Mouse (Mus musculus): ENCODE data around the gene Dtx2.
"Not testable (repeated sequence)": the region's sequence is repeated elsewhere in the genome, so short reads cannot be mapped to it uniquely, and the experiment has no call there.

The Dtx2 gene

GRCm38 (mm10) chr5:136027612-136028311 lies 33.2 kb downstream of the Dtx2 start:
- no peak for DNase-seq (ENCODE audit: low spot score)

GRCm38 (mm10) chr5:136034868-136035267 lies 40.3 kb downstream of the Dtx2 start:
- DNase-seq (ENCODE audit: low spot score) = no peak

DNA sequence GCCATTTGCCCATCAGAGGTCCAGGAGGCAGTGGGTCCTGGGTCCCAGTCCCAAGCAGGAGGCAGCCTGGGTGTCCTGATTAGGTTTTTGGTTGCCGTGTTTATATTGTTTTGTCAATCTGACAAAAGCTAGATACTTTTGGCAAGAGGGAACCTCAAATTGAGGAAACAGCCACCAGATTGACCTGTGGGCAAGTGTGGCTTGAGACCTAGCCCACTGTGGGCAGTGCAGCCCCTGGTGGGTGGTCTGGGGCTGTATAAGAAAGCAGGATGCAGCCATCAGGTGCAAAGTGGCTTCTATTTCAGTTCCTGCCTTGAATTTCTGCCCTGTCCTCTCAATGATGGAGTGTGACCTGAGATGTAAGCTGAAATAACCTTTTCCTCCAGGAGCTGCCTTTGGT lies 40.7 kb downstream of the Dtx2 start:
- no peak for DNase-seq (ENCODE audit: low spot score)

DNA sequence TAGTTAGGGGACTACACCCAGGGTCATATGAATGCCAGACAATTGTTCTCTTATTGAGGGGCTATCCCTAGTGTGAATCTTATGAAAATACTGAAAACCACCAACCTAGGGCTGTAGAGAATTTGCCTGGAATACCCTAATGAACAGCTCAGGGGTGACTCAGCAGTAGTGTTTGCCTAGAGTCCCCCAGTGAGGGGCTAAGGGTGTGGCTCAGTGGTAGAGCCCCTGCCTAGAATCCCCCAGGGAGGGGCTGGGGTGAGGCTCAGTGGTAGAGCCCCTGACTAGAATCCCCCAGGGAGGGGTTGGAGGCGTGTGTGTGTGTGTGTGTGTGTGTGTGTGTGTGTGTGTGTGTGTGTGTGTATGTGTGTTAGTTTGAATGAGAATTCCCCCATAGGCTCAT lies 42.1 kb downstream of the Dtx2 start:
- DNase-seq (ENCODE audit: low spot score) = no peak

- DNase-seq (ENCODE audit: low spot score) = no peak
Measured at GRCm38 (mm10) chr5:136038258-136039214, 43.9 kb downstream of the Dtx2 start, which contains the start of gene Upk3b. Gene Upk3b (plus strand): TSS chr5:136038496.

- no peak for DNase-seq (ENCODE audit: low spot score)
Measured at GRCm38 (mm10) chr5:136040210-136040609, 45.6 kb downstream of the Dtx2 start.

GRCm38 (mm10) chr5:136041260-136041659 lies 46.7 kb downstream of the Dtx2 start:
- DNase-seq (ENCODE audit: low spot score) = no peak

- DNase-seq (ENCODE audit: low spot score) = no peak
Measured at GRCm38 (mm10) chr5:136041666-136042065, 47.1 kb downstream of the Dtx2 start.

- DNase-seq (ENCODE audit: low spot score) = no peak
Measured at GRCm38 (mm10) chr5:136044865-136045264, 50.3 kb downstream of the Dtx2 start.

GRCm38 (mm10) chr5:136045408-136045807 lies 50.8 kb downstream of the Dtx2 start:
- DNase-seq (ENCODE audit: low spot score) = no peak

DNA sequence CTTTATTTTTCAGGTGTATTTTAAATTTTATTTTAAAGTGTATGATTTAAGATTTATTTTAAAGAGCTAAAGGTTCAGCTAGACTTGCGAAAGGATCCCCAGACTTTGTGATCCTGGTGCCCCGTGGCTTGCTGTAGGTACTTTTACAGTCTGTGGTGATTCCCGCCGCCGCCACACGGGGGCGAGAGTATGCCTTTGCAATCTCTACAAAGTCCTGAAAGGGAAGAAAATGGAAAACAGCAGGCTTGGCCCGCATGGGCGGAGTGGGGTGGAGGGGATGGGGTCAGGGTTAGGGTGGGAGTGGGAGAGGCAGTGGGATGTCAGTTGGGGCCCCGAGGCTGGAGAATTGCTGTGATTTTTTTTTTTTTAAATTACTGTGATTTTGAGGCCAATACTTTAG lies 51.4 kb downstream of the Dtx2 start:
- peak; percentile 88 for DNase-seq (ENCODE audit: low spot score)

GRCm38 (mm10) chr5:136048541-136048940 lies 53.9 kb downstream of the Dtx2 start:
- not testable (repeated sequence) for DNase-seq (ENCODE audit: low spot score)

DNA sequence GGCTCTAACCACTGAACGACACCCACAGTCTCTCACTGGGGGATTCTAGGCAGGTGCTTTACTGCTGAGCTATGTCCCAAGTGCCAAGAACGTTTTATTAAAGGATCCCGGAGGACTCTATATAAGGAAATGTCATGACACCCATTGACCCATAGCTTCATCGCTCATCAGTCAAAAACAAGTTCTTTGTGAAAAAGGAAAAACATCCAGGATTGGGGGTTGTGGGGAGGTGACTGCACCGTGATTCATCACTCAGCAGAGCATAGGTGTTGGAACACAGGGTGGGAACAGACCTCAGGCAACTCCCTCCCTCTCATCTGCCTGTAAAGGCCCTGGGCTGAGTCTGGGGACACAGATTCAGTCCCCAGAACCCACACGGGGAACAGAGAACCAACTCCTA lies 55.3 kb downstream of the Dtx2 start:
- no peak for DNase-seq (ENCODE audit: low spot score)

GRCm38 (mm10) chr5:136051231-136052085 lies 56.9 kb downstream of the Dtx2 start:
- DNase-seq (ENCODE audit: low spot score) = peak; percentile 66

DNA sequence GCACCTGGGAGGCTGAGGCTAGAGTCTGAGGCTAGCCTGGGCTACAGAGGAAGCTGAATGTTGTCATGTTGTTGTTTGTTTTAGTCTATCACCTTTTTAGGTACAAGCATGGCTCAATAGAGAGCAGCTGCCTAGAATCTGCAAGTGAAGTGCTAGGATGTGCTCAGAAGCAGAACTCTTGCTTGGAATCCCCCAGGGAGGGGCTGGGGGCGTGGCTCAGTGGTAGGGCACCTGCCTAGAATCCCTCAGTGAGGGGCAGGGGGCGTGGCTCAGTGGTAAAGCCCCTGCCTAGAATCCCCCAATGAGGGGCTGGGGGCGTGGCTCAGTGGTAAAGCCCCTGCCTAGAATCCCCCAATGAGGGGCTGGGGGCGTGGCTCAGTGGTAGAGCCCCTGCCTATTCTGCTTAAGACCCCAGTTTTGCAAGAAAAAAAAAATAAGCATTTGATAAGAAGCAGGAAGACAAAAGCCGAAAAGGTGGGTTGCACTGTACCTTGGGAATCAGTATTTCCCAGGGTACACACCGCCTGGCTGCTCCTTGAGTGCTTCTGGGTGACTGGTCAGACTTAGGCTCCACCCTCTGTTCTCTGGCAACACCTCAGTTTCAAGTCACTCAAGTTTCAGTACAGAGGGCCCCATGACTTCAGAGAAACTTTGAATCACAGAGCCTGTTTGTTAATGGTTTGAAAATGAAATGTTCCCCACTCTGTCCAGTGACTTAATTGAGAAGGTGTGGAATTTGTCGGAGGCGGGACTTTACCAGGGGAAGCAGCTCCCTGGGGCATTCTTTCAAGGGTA lies 58.5 kb downstream of the Dtx2 start:
- DNase-seq (ENCODE audit: low spot score) = no peak

DNA sequence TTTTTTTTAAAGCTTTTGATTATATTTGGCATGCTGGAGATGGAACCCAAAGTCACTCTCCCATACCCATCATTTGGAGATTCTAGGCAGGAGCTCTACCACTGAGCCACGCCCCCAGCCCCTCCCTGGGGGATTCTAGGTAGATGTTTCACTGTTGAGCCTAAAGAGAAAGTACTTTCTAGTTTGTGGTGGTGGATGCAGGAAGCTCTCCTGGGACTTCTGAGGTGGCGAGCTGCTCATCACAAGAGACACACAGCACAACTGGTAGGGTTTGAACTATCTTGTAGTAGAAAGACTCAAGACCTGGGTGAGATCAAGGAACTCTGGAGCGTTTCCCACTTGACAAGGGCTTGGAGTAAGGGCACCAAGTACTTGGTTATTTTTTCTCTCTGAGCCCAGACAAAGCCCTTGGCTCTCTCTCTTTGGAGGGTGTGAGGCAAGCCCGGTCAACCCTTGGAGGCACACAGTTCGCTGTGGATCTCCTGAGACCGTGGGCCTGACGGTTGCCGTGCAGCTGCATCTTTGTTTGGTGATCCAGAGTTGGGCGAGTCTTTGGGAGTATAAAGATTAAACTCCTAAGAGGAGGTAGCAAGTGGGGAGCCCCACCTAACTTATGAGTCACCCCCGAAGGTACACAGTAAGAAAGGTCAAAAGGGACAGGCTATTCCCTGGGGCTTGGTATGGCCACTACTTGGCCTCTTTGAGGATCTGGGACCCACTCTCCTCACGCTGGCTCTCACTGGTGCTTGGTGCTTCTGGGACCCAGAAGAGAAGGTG lies 59.9 kb downstream of the Dtx2 start, which contains the start of gene Upk3bl:
TSS of gene Upk3bl (plus strand) at position 192 of the 777 bp plus-strand sequence.
- no peak for DNase-seq (ENCODE audit: low spot score)

DNA sequence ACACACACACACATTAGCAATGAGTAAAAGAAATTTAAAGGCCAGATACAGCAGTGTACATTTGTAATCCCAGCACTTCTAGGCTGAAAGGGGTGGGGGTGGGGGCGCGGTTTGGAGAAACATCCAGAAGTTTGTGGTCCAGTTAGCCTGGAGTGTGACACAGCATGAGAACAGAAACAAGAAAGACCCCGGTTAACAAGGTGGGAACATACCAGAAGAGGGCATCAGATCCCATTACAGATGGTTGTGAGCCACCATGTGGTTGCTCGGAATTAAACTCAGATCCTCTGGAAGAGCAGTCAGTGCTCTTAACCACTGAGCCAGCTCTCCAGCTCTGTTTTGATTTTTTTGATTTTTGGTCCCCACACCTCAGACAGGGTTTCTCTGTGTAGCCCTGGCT lies 61.5 kb downstream of the Dtx2 start:
- DNase-seq (ENCODE audit: low spot score) = no peak

- DNase-seq (ENCODE audit: low spot score) = no peak
Measured at GRCm38 (mm10) chr5:136057085-136057484, 62.5 kb downstream of the Dtx2 start.

DNA sequence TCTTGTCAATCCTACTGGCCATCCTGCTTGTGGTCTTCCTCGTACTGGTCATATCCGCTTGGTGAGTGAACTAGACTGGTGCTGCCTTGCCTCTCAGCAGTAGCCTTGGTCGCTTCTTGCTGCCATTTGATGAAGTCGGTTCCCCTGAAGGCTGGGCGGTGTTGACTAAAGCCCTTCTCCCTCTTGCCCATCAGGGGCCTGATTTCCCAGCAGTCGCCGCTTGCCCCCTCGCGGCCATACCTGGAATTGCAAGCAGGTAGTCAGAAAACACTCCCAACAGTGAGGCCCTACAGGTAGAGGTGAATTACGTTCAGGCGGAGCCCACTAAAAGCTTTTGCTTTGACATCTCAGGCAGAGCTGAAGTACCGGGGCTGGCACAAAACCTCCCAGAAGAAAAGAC lies 67.0 kb downstream of the Dtx2 start:
- peak; percentile 85 for DNase-seq (ENCODE audit: low spot score)

- no peak for DNase-seq (ENCODE audit: low spot score)
Measured at GRCm38 (mm10) chr5:136063920-136064319, 69.3 kb downstream of the Dtx2 start.
